Mouse (Mus musculus): Measurements from ENCODE around the gene Ano6.

GRCm38 (mm10) chr15:96014501-96014900 is 223.9 kb downstream of the Ano6 start:
- no peak for TF ChIP-seq CTCF (IDR thresholded peaks at IDR 0.05; ENCODE audit: control insufficient read depth, insufficient read depth, low read length)
- no peak for TF ChIP-seq POLR2A (IDR thresholded peaks at IDR 0.05; ENCODE audit: borderline replicate concordance, control insufficient read depth, low read depth, low read length)

Data from bone marrow, adult 2 months (tissue).